In the genomic region with DNA sequence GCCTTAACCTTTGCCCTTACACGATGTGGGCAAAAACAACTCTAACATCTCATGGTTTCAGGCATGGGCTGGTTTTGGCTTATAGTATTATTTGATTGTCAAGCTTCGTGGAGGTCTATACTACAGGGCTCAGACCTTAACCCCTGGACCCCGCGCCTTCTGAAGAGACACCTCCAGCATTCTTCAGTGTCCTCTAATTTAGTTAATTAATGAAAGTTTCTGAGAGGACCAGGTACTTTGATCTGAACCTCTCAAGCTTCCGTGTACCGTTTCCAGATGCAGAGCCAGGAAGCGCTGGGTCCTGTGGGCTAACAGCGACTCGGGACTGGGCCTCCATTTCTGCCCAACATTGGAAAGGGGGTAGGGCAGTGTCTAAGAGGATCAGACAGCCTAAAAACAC, we compare ENCODE assay signal across 12 mouse cellular contexts.
DNase-seq lines count a peak whose midpoint lies in the region; ATAC-seq and TF ChIP-seq lines count a peak whose summit lies in the region.
"Had no signal": no experiment of that assay in that cellular context is flagged by ENCODE, and none has a peak within 500 bp of the region (broad histone marks: within the 10 kb centered on the region; RNA-seq: fewer than 3 reads in every experiment).

No protein-coding gene starts in this region.

- 83% methylated on average over 9 of the region's 9 CpGs for WGBS in hindbrain, embryonic 10.5 days
- 86% methylated on average over 9 of the region's 9 CpGs for WGBS in hindbrain, embryonic 13.5 days
- 61% methylated on average over 9 of the region's 9 CpGs for WGBS in limb, embryonic 12.5 days

- peaks cover 38% of the 10 kb centered on the region for H3K27me3 ChIP-seq in hindbrain, embryonic 10.5 days (ENCODE audit: insufficient read depth, poor library complexity, severe bottlenecking)
- H3K27me3 ChIP-seq in hindbrain, embryonic 13.5 days, result peaks cover 34% of the 10 kb centered on the region
- H3K27me3 ChIP-seq in ES-Bruce4 (ENCODE audit: control insufficient read depth, insufficient read depth, low read length, poor library complexity, severe bottlenecking), result no peaks in the 10 kb centered on the region
- no peaks in the 10 kb centered on the region for H3K27me3 ChIP-seq in limb, embryonic 12.5 days

- no peak for TF ChIP-seq EP300 in ES-Bruce4 (IDR thresholded peaks at IDR 0.05; ENCODE audit: insufficient read depth, low read depth, low read length)

- H3K4me2 ChIP-seq in hindbrain, embryonic 13.5 days, result no peak overlapping the region
- peak overlapping the region; percentile 72; the same call in 1 of the 2 replicates for H3K4me2 ChIP-seq in limb, embryonic 12.5 days

- H3K36me3 ChIP-seq in hindbrain, embryonic 10.5 days, result no peaks in the 10 kb centered on the region
- no peaks in the 10 kb centered on the region for H3K36me3 ChIP-seq in hindbrain, embryonic 13.5 days
- H3K36me3 ChIP-seq in ES-Bruce4 (ENCODE audit: control insufficient read depth, insufficient read depth, low read length, poor library complexity, severe bottlenecking), result no peaks in the 10 kb centered on the region
- no peaks in the 10 kb centered on the region for H3K36me3 ChIP-seq in limb, embryonic 12.5 days
- H3K36me3 ChIP-seq: hindbrain, embryonic 15.5 days had no signal

- peaks cover 39% of the 10 kb centered on the region for H3K4me1 ChIP-seq in hindbrain, embryonic 10.5 days (replicated peaks)
- H3K4me1 ChIP-seq in hindbrain, embryonic 13.5 days (replicated peaks), result peaks cover 21% of the 10 kb centered on the region
- H3K4me1 ChIP-seq in ES-Bruce4 (ENCODE audit: control insufficient read depth, insufficient read depth, low read length), result peaks cover 12% of the 10 kb centered on the region
- peaks cover 33% of the 10 kb centered on the region for H3K4me1 ChIP-seq in limb, embryonic 12.5 days (replicated peaks)

- TF ChIP-seq CTCF in ES-Bruce4 (IDR thresholded peaks at IDR 0.05; ENCODE audit: low read depth, low read length), result no peak

- no peak for DNase-seq in hindbrain, embryonic 10.5 days (ENCODE audit: low spot score)
- peak; percentile 48 for DNase-seq in kidney, adult 11 months
- DNase-seq in Muller cell, postnatal 12 days (ENCODE audit: inconsistent ontology term), result no peak
- DNase-seq in retina, embryonic 14.5 days (ENCODE audit: low spot score), result no peak
- DNase-seq: lung, postnatal 14 days; retina, postnatal 1 day had no signal

- no peak for TF ChIP-seq POLR2A in ES-Bruce4 (IDR thresholded peaks at IDR 0.05; ENCODE audit: insufficient read depth, low read length)

- no peak for ATAC-seq in hindbrain, embryonic 13.5 days (ENCODE audit: low FRiP score)
- ATAC-seq in limb, embryonic 12.5 days (ENCODE audit: insufficient number of reproducible peaks, insufficient read depth, low FRiP score, low TSS enrichment, low read depth), result no peak
- no peak for ATAC-seq in erythroid progenitor cell, adult 5-6 weeks (replicated peaks; ENCODE audit: low FRiP score, poor library complexity, severe bottlenecking)

- no peaks in the 10 kb centered on the region for H3K9me3 ChIP-seq in hindbrain, embryonic 10.5 days
- no peaks in the 10 kb centered on the region for H3K9me3 ChIP-seq in hindbrain, embryonic 13.5 days
- no peaks in the 10 kb centered on the region for H3K9me3 ChIP-seq in ES-Bruce4 (replicated peaks; ENCODE audit: control insufficient read depth, insufficient read depth, low read length, poor library complexity, severe bottlenecking)
- H3K9me3 ChIP-seq in limb, embryonic 12.5 days, result no peaks in the 10 kb centered on the region
- H3K9me3 ChIP-seq: hindbrain, embryonic 15.5 days had no signal

- no peak overlapping the region for H3K4me3 ChIP-seq in hindbrain, embryonic 10.5 days
- no peak overlapping the region for H3K4me3 ChIP-seq in hindbrain, embryonic 13.5 days
- peak overlapping the region; percentile 8; the same call in 1 of the 2 replicates for H3K4me3 ChIP-seq in ES-Bruce4 (ENCODE audit: low read depth, low read length)
- no peak overlapping the region for H3K4me3 ChIP-seq in limb, embryonic 12.5 days (replicated peaks)
- H3K4me3 ChIP-seq: hindbrain, embryonic 15.5 days; left cerebral cortex, adult 2 months had no signal

- H3K9ac ChIP-seq in hindbrain, embryonic 13.5 days, result no peak overlapping the region
- peak overlapping the region; percentile 36 for H3K9ac ChIP-seq in ES-Bruce4 (ENCODE audit: low read depth, poor library complexity, severe bottlenecking)
- H3K9ac ChIP-seq in limb, embryonic 12.5 days (replicated peaks), result no peak overlapping the region
- H3K9ac ChIP-seq: hindbrain, embryonic 15.5 days had no signal

- H3K27ac ChIP-seq in hindbrain, embryonic 10.5 days, result peak overlapping the region; percentile 87; the same call in 1 of the 2 replicates
- H3K27ac ChIP-seq in hindbrain, embryonic 13.5 days, result no peak overlapping the region
- peak overlapping the region; percentile 88 for H3K27ac ChIP-seq in ES-Bruce4 (ENCODE audit: insufficient read depth, low read length)
- H3K27ac ChIP-seq in limb, embryonic 12.5 days, result peak overlapping the region; percentile 95; the same call in 1 of the 2 replicates
- H3K27ac ChIP-seq: hindbrain, embryonic 15.5 days; left cerebral cortex, adult 2 months had no signal
